Mouse (Mus musculus) bone marrow, adult 2 months (tissue): ENCODE data around the gene Ndufa11.

Experiments used
- CTCF ChIP-seq: fragments of 200-500 bp; IDR thresholded peaks from 2 replicates; pipeline ENCODE4 v1.5.1; 2011; ENCODE audit warnings: low read length, control low read depth; ENCODE audit not compliant: control insufficient read depth, insufficient read depth
- POLR2A ChIP-seq: fragments of 200-500 bp; IDR thresholded peaks from 2 replicates; pipeline ENCODE4 v1.6.1; 2011; ENCODE audit warnings: low read depth, mild to moderate bottlenecking, control low read depth, low read length, borderline replicate concordance; ENCODE audit not compliant: control insufficient read depth

- TF ChIP-seq CTCF = no peak
- TF ChIP-seq POLR2A = no peak
Observed at GRCm38 (mm10) chr17:56715914-56716654, 1.5 kb upstream of the Ndufa11 start.
